Mouse (Mus musculus): ENCODE data around the gene Lhb. TPM values are rescaled to one million over a fixed set of nuclear protein-coding genes. Genes with fewer than 3 reads are reported as not detected.

The Lhb gene
- polyA plus RNA-seq, 1 experiment from 2014 or later = 0.14 TPM

DNA sequence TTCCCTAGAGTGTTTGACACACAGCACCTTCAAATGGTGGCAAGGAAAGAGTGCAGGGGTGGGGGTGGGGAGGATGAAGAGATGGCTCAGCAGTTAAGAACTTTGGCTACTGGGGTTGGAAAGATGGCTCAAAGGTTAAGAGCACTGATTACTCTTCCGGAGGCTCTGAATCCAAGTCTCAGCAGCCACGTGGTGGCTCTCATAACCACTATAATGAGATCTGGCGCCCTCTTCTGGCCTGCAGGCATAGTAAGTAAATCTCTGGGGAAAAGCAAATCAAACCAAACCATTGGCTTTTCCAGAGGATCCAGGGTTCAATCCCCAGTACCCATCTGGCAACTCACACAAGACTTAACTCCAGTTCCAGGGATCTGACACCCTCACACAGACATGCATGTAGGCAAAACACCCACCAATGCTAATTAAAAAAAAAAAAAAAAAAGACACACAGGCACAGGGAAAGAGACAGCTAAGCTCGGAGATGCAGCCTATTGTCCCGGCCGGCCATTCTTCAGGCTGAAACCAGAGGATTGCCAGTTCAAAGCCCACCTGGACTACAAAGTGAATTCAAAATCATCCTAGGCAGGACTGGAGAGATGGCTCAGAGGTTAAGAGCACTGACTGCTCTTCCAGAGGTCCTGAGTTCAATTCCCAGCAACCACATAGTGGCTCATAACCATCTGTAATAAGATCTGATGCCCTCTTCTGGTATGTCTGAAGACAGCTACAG is 16.9 kb upstream of the Lhb start:
- no peak for ATAC-seq
- DNase-seq (ENCODE audit: low read depth, low spot score) = no peak
- CTCF ChIA-PET = interaction anchor here (0.7 to 2.5 kb wide), 4 partner anchors 103 to 221 kb away, joined by 3 to 5 read pairs (median 4); partner anchors contain the start of gene Slc6a21
- in situ Hi-C loops (cut with MboI; ENCODE audit: low pct_unique_long_range_greater_than_20kb) = loop anchor here (10.0 kb wide), 1 partner anchor 99 kb away; no protein-coding TSS in a partner anchor
- peak; percentile 60 for TF ChIP-seq CTCF (IDR thresholded peaks at IDR 0.05)
- POLR2A ChIA-PET = interaction anchor here (0.7 kb wide), 1 partner anchor 403 kb away, joined by 4 read pairs; no protein-coding TSS in a partner anchor
- H3K27me3 ChIP-seq = peaks cover 23% of the 10 kb centered on the region

- peaks cover 32% of the 10 kb centered on the region for H3K27me3 ChIP-seq
- in situ Hi-C loops (cut with MboI; ENCODE audit: low pct_unique_long_range_greater_than_20kb) = loop anchor here (10.0 kb wide), 1 partner anchor 101 kb away; no protein-coding TSS in a partner anchor
- ATAC-seq = no peak
Measured at GRCm38 (mm10) chr7:45405091-45406075, 15.2 kb upstream of the Lhb start, which contains the start of gene Kcna7. TSS of gene Kcna7 (plus strand) at chr7:45405653.

DNA sequence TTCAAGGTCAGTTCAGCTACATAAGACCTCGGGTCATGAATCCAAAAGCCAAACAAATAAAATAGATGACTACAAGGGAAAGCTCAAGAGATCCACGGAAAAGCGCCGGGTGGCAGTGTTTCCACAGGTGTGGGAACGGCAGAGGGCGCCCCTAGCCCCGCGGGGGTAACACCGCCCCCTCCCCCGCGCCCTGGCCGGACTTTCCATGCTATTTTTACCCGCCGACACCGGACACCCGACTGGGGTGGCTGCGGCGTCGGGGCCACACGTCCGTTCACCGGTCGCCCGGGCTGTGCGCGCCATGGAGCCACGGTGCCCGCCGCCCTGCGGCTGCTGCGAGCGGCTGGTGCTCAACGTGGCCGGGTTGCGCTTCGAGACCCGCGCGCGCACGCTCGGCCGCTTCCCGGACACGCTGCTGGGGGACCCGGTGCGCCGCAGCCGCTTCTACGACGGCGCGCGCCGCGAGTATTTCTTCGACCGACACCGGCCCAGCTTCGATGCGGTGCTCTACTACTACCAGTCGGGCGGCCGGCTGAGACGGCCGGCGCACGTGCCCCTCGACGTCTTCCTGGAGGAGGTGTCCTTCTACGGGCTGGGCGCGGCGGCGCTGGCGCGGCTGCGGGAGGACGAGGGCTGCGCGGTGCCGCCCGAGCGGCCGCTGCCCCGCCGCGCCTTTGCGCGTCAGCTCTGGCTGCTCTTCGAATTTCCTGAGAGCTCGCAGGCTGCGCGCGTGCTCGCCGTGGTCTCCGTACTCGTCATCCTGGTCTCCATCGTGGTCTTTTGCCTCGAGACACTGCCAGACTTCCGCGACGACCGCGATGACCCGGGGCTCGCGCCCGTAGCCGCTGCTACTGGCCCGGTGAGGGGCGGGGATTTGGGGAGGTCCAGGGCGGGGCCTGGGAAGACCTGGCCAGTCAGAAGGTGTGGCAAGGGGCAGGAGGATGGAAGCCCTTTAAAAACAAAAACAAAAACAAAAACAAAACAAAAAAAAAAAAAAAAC is 14.2 kb upstream of the Lhb start:
- no peak for DNase-seq (ENCODE audit: low read depth, low spot score)
- H3K27me3 ChIP-seq = peaks cover 38% of the 10 kb centered on the region
- peak; percentile 33 for ATAC-seq
- in situ Hi-C loops (cut with MboI; ENCODE audit: low pct_unique_long_range_greater_than_20kb) = loop anchor here (10.0 kb wide), 1 partner anchor 102 kb away; no protein-coding TSS in a partner anchor
- ChIA-PET POLR2A (interaction anchor here (1.5 kb wide), 1 partner anchor 28 kb away, joined by 3 read pairs; the partner anchor contains the start of gene Gys1), CTCF (interaction anchor here (1.0 to 1.6 kb wide), 2 partner anchors 14 to 106 kb away, joined by 4 to 5 read pairs; no protein-coding TSS in a partner anchor)
- no peak for TF ChIP-seq CTCF (IDR thresholded peaks at IDR 0.05)

More at GRCm38 (mm10) chr7:45405091-45406075, 15.2 kb upstream of the Lhb start, which contains the start of gene Kcna7:
- POLR2A ChIA-PET = interaction anchor here (1.5 kb wide), 1 partner anchor 29 kb away, joined by 3 read pairs; the partner anchor contains the start of gene Gys1
- no peak for TF ChIP-seq CTCF (IDR thresholded peaks at IDR 0.05)
- CTCF ChIA-PET = interaction anchor here (1.0 to 2.3 kb wide), 5 partner anchors 13 to 128 kb away, joined by 4 to 5 read pairs (median 4); partner anchors contain the start of gene Slc6a21
- no peak for DNase-seq (ENCODE audit: low read depth, low spot score)

DNA sequence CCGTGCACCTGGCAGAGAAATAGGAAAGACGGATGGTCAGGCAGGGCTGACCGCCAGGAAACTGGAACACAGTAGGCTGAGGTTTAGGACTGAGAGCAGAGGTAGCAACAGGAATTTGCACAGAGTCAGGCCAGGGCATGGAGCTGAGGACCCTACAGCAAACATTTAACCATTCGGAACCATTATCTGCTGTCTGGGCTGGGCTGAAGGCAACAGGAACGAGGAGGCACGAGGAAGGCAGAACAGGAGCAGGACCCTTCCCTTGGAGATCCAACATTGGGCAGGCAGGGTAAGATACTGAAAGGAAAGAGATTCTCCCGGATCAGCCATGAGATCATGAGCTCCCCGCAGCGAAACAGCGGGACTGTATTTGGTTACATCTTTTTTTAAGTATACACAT is 12.8 kb upstream of the Lhb start:
- CTCF ChIA-PET = no interaction called here
- in situ Hi-C loops (cut with MboI; ENCODE audit: low pct_unique_long_range_greater_than_20kb) = loop anchor here (10.0 kb wide), 1 partner anchor 103 kb away; no protein-coding TSS in a partner anchor
- no peak for TF ChIP-seq CTCF (IDR thresholded peaks at IDR 0.05)
- ATAC-seq = no peak
- H3K27me3 ChIP-seq = peaks cover 41% of the 10 kb centered on the region
- POLR2A ChIA-PET = interaction anchor here (0.6 kb wide), 1 partner anchor 27 kb away, joined by 3 read pairs; the partner anchor contains the start of gene Gys1
- DNase-seq (ENCODE audit: low read depth, low spot score) = no peak

GRCm38 (mm10) chr7:45408351-45408750 is 12.3 kb upstream of the Lhb start:
- ATAC-seq (no peak), DNase-seq (ENCODE audit: low read depth, low spot score) (no peak)
- peaks cover 41% of the 10 kb centered on the region for H3K27me3 ChIP-seq
- ChIA-PET CTCF (no interaction called here), POLR2A (interaction anchor here (0.6 kb wide), 1 partner anchor 26 kb away, joined by 3 read pairs; the partner anchor contains the start of gene Gys1)
- in situ Hi-C loops (cut with MboI; ENCODE audit: low pct_unique_long_range_greater_than_20kb) = loop anchor here (10.0 kb wide), 1 partner anchor 104 kb away; no protein-coding TSS in a partner anchor
- TF ChIP-seq CTCF (IDR thresholded peaks at IDR 0.05) = no peak

DNA sequence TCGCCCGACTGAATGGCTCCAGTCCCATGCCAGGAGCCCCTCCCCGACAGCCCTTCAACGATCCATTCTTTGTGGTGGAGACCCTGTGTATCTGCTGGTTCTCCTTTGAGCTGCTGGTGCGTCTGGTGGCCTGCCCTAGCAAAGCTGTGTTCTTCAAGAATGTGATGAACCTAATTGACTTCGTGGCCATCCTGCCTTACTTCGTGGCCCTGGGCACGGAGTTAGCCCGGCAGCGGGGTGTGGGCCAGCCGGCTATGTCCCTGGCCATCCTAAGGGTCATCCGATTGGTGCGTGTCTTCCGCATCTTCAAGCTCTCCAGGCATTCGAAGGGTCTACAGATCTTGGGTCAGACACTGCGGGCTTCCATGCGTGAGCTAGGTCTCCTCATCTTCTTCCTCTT is 11.7 kb upstream of the Lhb start:
- no peak for DNase-seq (ENCODE audit: low read depth, low spot score)
- H3K27me3 ChIP-seq = peaks cover 41% of the 10 kb centered on the region
- ChIA-PET CTCF (no interaction called here), POLR2A (no interaction called here)
- in situ Hi-C loops (cut with MboI; ENCODE audit: low pct_unique_long_range_greater_than_20kb) = loop anchor here (10.0 kb wide), 1 partner anchor 104 kb away; no protein-coding TSS in a partner anchor
- no peak for ATAC-seq
- no peak for TF ChIP-seq CTCF (IDR thresholded peaks at IDR 0.05)

DNA sequence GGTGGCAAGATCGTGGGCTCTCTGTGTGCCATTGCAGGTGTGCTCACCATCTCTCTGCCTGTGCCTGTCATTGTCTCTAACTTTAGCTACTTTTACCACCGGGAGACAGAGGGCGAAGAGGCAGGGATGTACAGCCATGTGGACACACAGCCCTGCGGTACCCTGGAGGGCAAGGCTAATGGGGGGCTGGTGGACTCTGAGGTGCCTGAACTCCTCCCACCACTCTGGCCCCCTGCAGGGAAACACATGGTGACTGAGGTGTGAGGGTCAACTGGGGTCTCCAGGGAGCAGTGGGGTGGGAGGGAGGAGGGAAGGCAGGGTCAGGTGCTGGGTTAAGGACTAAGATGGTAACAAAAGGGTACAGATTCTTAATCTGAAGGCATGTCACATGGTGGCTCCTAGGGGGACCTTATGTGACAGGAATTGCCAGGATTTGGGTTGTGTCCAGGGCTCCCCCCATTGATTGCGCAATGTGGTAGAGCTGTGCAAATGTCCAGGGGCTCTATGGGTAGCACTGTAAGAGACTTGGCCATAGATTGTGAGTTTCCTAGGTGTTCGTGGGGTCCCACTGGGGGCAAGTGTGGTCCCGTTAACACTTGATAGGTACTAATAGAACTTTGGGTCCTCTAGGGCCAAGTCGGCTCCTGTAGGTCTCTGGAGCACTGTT is 11.0 kb upstream of the Lhb start:
- no peak for ATAC-seq
- DNase-seq (ENCODE audit: low read depth, low spot score) = no peak
- ChIA-PET POLR2A (no interaction called here), CTCF (no interaction called here)
- in situ Hi-C loops (cut with MboI; ENCODE audit: low pct_unique_long_range_greater_than_20kb) = loop anchor here (10.0 kb wide), 1 partner anchor 105 kb away; no protein-coding TSS in a partner anchor
- peaks cover 41% of the 10 kb centered on the region for H3K27me3 ChIP-seq
- TF ChIP-seq CTCF (IDR thresholded peaks at IDR 0.05) = no peak

DNA sequence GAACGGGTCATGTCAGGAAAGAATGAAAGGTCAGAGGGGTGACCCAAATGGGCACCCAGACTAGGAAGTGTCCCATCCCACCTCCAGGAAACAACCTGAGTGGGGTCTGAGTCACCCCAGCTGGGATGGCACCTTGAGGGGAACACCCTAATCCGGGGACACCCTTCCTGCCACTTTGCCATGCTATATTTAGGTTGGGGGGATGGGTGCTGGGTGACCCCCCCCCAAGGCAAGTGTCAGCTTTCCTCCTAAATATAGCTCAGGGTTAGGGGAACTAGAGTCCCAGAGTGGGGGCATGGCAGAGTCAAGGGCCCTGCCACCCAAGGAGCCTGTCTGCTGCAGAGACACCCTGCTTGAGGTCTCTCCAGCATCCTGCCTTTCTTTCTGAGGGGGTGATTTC is 8.2 kb upstream of the Lhb start:
- DNase-seq (ENCODE audit: low read depth, low spot score) = no peak
- CTCF ChIA-PET = no interaction called here
- peaks cover 28% of the 10 kb centered on the region for H3K27me3 ChIP-seq
- TF ChIP-seq CTCF (IDR thresholded peaks at IDR 0.05) = no peak
- no peak for ATAC-seq
- POLR2A ChIA-PET = interaction anchor here (0.7 kb wide), 1 partner anchor 303 kb away, joined by 3 read pairs; no protein-coding TSS in a partner anchor
- in situ Hi-C loops (cut with MboI; ENCODE audit: low pct_unique_long_range_greater_than_20kb) = no loop called here
